ENCODE assay signal across 18 mouse cellular contexts in the genomic region with DNA sequence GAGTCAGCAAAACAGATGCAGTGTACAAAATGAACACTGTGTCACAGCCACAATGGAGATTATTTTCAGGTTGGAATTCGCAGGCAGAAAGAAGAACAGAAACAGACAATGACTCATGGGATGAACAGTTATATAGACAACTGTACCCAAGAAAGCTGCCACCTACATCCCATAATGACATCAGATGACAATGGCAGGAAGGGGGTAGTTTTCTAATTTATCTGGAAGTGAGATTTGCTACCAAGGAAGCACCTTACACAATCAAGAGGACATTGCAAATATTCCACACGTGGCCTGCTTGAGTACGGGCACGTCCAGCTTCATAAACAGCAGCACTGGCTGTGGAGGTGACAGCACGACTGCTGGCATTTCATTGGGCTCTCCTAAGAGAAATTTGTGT. TPM values are rescaled to one million over a fixed set of nuclear protein-coding genes. Genes with fewer than 3 reads are reported as not detected.
DNase-seq lines count a peak whose midpoint lies in the region; ATAC-seq and TF ChIP-seq lines count a peak whose summit lies in the region.
"Had no signal": no experiment of that assay in that cellular context is flagged by ENCODE, and none has a peak within 500 bp of the region (broad histone marks: within the 10 kb centered on the region; RNA-seq: fewer than 3 reads in every experiment).

No protein-coding gene starts in this region.

- H3K9me3 ChIP-seq in CH12.LX (replicated peaks; ENCODE audit: low read length): no peaks in the 10 kb centered on the region
- H3K9me3 ChIP-seq in forebrain, embryonic 13.5 days (replicated peaks): no peaks in the 10 kb centered on the region
- H3K9me3 ChIP-seq: hindbrain, embryonic 15.5 days; limb, embryonic 12.5 days had no signal

- peak; percentile 46 for TF ChIP-seq EP300 in CH12.LX (IDR thresholded peaks at IDR 0.05; ENCODE audit: low read length)

- TF ChIP-seq POLR2A in CH12.LX (IDR thresholded peaks at IDR 0.05; ENCODE audit: low read depth, low read length): no peak
- TF ChIP-seq POLR2A in cortical plate, adult 2 months (IDR thresholded peaks at IDR 0.05; ENCODE audit: extremely low read depth, insufficient read depth, low read length): no peak

- TF ChIP-seq RAD21 in CH12.LX (IDR thresholded peaks at IDR 0.05; ENCODE audit: low read depth, low read length): no peak

- H3K9ac ChIP-seq in CH12.LX (ENCODE audit: insufficient read depth, low read depth): no peak overlapping the region; the same call in 1 of the 2 replicates
- H3K9ac ChIP-seq in forebrain, embryonic 13.5 days: no peak overlapping the region
- H3K9ac ChIP-seq: hindbrain, embryonic 15.5 days; limb, embryonic 12.5 days; lung, embryonic 14.5 days had no signal

- ATAC-seq in megakaryocyte progenitor cell, adult 5-6 weeks (replicated peaks; ENCODE audit: poor library complexity): peak; percentile 51
- no peak for ATAC-seq in forebrain, embryonic 13.5 days
- ATAC-seq: forebrain, embryonic 14.5 days had no signal

- peak overlapping the region; percentile 30; the same call in 1 of the 2 replicates for H3K27ac ChIP-seq in CH12.LX (ENCODE audit: insufficient read depth, low read depth)
- H3K27ac ChIP-seq in cortical plate, adult 2 months (ENCODE audit: insufficient read depth, low read length): 0 out of 2 replicates have a peak overlapping the region, but pooled peaks have one; percentile 33
- H3K27ac ChIP-seq in forebrain, embryonic 13.5 days: no peak overlapping the region
- H3K27ac ChIP-seq: hindbrain, embryonic 15.5 days; limb, embryonic 12.5 days had no signal

- H3K4me1 ChIP-seq in CH12.LX (ENCODE audit: control insufficient read depth in 1 of 2, insufficient read depth in 2 of 2): peaks cover 26 to 92% of the 10 kb centered on the region in 2 experiments
- H3K4me1 ChIP-seq in cortical plate, adult 2 months (ENCODE audit: control insufficient read depth, insufficient read depth, low read length): peaks cover 19% of the 10 kb centered on the region
- peaks cover 12% of the 10 kb centered on the region for H3K4me1 ChIP-seq in forebrain, embryonic 13.5 days

- in situ Hi-C loops in CH12.LX (cut with MboI; ENCODE audit: low pct_ligation_motif_present, low pct_unique_long_range_greater_than_20kb, low sequenced_read_pairs): no loop called here

- intact Hi-C loops in left cerebral cortex, postnatal 14 days (cut with DNase I): no loop called here

- H3K27me3 ChIP-seq in CH12.LX (replicated peaks): no peaks in the 10 kb centered on the region
- no peaks in the 10 kb centered on the region for H3K27me3 ChIP-seq in forebrain, embryonic 13.5 days
- H3K27me3 ChIP-seq: hindbrain, embryonic 15.5 days; limb, embryonic 12.5 days had no signal

- no peak overlapping the region for H3K4me3 ChIP-seq in CH12.LX (replicated peaks in 1 of 3; ENCODE audit: low read depth in 2 of 3, low read length in 2 of 3, poor library complexity in 1 of 3)
- no peak overlapping the region for H3K4me3 ChIP-seq in cortical plate, adult 2 months (ENCODE audit: insufficient read depth, low read length)
- H3K4me3 ChIP-seq in forebrain, embryonic 13.5 days: no peak overlapping the region
- H3K4me3 ChIP-seq: hindbrain, embryonic 15.5 days; limb, embryonic 12.5 days had no signal

- no peak for TF ChIP-seq CTCF in CH12.LX (conservative IDR thresholded peaks at IDR 0.05 in 1 of 2, IDR thresholded peaks at IDR 0.05 in 1 of 2; ENCODE audit: low read depth in 2 of 2, low read length in 2 of 2)
- no peak for TF ChIP-seq CTCF in cortical plate, adult 2 months (IDR thresholded peaks at IDR 0.05; ENCODE audit: extremely low read depth, insufficient read depth, low read length)

- WGBS in forebrain, embryonic 13.5 days: 85% methylated on average over 5 of the region's 5 CpGs

- DNase-seq in left cerebral cortex, adult 11 months (ENCODE audit: low spot score): peak; percentile 42
- DNase-seq in left cerebral cortex, postnatal 14 days (ENCODE audit: low spot score in 2 of 2): no peak
- DNase-seq in CH12.LX (ENCODE audit: extremely low read depth): no peak
- no peak for DNase-seq in heart, adult 11 months
- DNase-seq: adrenal gland, adult 8-10 months; cerebellum, adult 8-10 months; gastrocnemius, postnatal 10 days; heart, postnatal 10 days; kidney, adult 11 months; kidney, postnatal 25 days; lung, embryonic 14.5 days had no signal

- H3K79me2 ChIP-seq in CH12.LX (replicated peaks; ENCODE audit: control insufficient read depth, extremely low read depth, insufficient read depth, poor library complexity, severe bottlenecking): peaks cover 91% of the 10 kb centered on the region

- dilution Hi-C loops in CH12.LX (cut with MboI; ENCODE audit: extremely low pct_ligation_motif_present, extremely low pct_unique_long_range_greater_than_20kb, low sequenced_read_pairs): no loop called here

- peaks cover 0 to 21% of the 10 kb centered on the region in 2 experiments for H3K36me3 ChIP-seq in CH12.LX (replicated peaks in 1 of 2; ENCODE audit: control insufficient read depth in 1 of 2, insufficient read depth in 1 of 2, low read length in 1 of 2)
- H3K36me3 ChIP-seq in forebrain, embryonic 13.5 days (ENCODE audit: poor library complexity, severe bottlenecking): no peaks in the 10 kb centered on the region
- H3K36me3 ChIP-seq: hindbrain, embryonic 15.5 days; limb, embryonic 12.5 days had no signal

- H3K4me2 ChIP-seq in CH12.LX (ENCODE audit: insufficient read depth, low read depth, poor library complexity, severe bottlenecking): peak overlapping the region; percentile 18; the same call in 1 of the 2 replicates
- no peak overlapping the region for H3K4me2 ChIP-seq in forebrain, embryonic 13.5 days
- H3K4me2 ChIP-seq: hindbrain, embryonic 15.5 days; limb, embryonic 12.5 days; lung, embryonic 14.5 days; midbrain, embryonic 11.5 days had no signal

TF ChIP-seq in CH12.LX, 34 proteins besides CTCF, POLR2A, EP300 and RAD21:
- TF ChIP-seq PAX5 (IDR thresholded peaks at IDR 0.05; ENCODE audit: low read length): no peak
- 0 out of 2 replicates have a peak, but pooled peaks have one; percentile 31 for TF ChIP-seq MAX (IDR thresholded peaks at IDR 0.05; ENCODE audit: low read length)
- 0 out of 2 replicates have a peak, but pooled peaks have one; percentile 15 for TF ChIP-seq JUND (conservative IDR thresholded peaks at IDR 0.05; ENCODE audit: low read depth, low read length)
- no peak for TF ChIP-seq TCF12 (IDR thresholded peaks at IDR 0.05; ENCODE audit: low read depth, low read length)
- peak; percentile 45; the same call in 1 of the 2 replicates for TF ChIP-seq IRF4 (IDR thresholded peaks at IDR 0.05; ENCODE audit: low read depth, low read length)
- no peak for TF ChIP-seq ZNF384 (IDR thresholded peaks at IDR 0.05; ENCODE audit: low read depth, low read length)
- 0 out of 2 replicates have a peak, but pooled peaks have one; percentile 32 for TF ChIP-seq ETS1 (conservative IDR thresholded peaks at IDR 0.05; ENCODE audit: low read depth, low read length)
- 0 out of 2 replicates have a peak, but pooled peaks have one; percentile 73 for TF ChIP-seq MAFK (IDR thresholded peaks at IDR 0.05; ENCODE audit: insufficient replicate concordance, low read length)
- no peak for TF ChIP-seq RCOR1 (conservative IDR thresholded peaks at IDR 0.05; ENCODE audit: low read depth, low read length)
- no peak for TF ChIP-seq E2F4 (IDR thresholded peaks at IDR 0.05; ENCODE audit: insufficient replicate concordance, low read depth, low read length)
- no peak for TF ChIP-seq TBP (conservative IDR thresholded peaks at IDR 0.05; ENCODE audit: low read depth, low read length)
- no peak for TF ChIP-seq HCFC1 (IDR thresholded peaks at IDR 0.05; ENCODE audit: low read depth, low read length)
- no peak for TF ChIP-seq UBTF (IDR thresholded peaks at IDR 0.05; ENCODE audit: low read depth, low read length)

RNA-seq across cellular contexts. Expression of a gene that starts 7.9 kb away (rescaled TPM):
- 100 to 1,000 TPM; 160 to 163 TPM for total RNA-seq in left cerebral cortex, postnatal 14 days (2021)
- total RNA-seq in CH12.LX (2012; rRNA removed): 27.4 and 29.1 TPM in 2 replicates
- total RNA-seq in CH12.LX (2014; rRNA removed): 20.0 and 20.1 TPM in 2 replicates
- polyA plus RNA-seq in CH12.LX (2012; ENCODE audit: insufficient read length, low read depth): 110 and 111 TPM in 2 replicates
- polyA plus RNA-seq in cortical plate, adult 2 months (2012; rRNA removed): 100 and 101 TPM in 2 replicates
- total RNA-seq in megakaryocyte progenitor cell, adult 5-6 weeks (2015): 46.0 and 53.8 TPM in 2 replicates
- 21.9 and 26.8 TPM in 2 replicates for total RNA-seq in megakaryocyte progenitor cell, adult 5-6 weeks (2017)
- polyA plus RNA-seq in forebrain, embryonic 13.5 days (2015; fragmentation: Nextera tagmentation; extraction: Ambion mirVana): 22.2 and 22.7 TPM in 2 replicates

RNA-seq across cellular contexts. Expression of a gene that starts 30.0 kb away (rescaled TPM):
- 10 to 100 TPM; 10.2 to 12.7 TPM for total RNA-seq in left cerebral cortex, postnatal 14 days (2021)
- not detected in 2 replicates for total RNA-seq in CH12.LX (2012; rRNA removed)
- not detected in 2 replicates for total RNA-seq in CH12.LX (2014; rRNA removed)
- not detected in 2 replicates for polyA plus RNA-seq in CH12.LX (2012; ENCODE audit: insufficient read length, low read depth)
- 5.3 and 5.6 TPM in 2 replicates for polyA plus RNA-seq in cortical plate, adult 2 months (2012; rRNA removed)
- total RNA-seq in megakaryocyte progenitor cell, adult 5-6 weeks (2015): not detected in 2 replicates
- not detected in 2 replicates for total RNA-seq in megakaryocyte progenitor cell, adult 5-6 weeks (2017)
- 1.6 and 1.9 TPM in 2 replicates for polyA plus RNA-seq in forebrain, embryonic 13.5 days (2015; fragmentation: Nextera tagmentation; extraction: Ambion mirVana)

RNA-seq across cellular contexts. Expression of a gene that starts 57.7 kb away (rescaled TPM):
- total RNA-seq in left cerebral cortex, postnatal 14 days (2021): 1 to 10 TPM; 1.8 TPM
- total RNA-seq in CH12.LX (2012; rRNA removed) (0.71 and 0.89 TPM in 2 replicates), CH12.LX (2014; rRNA removed) (0.46 and 0.72 TPM in 2 replicates)
- 1.3 and 2.2 TPM in 2 replicates for polyA plus RNA-seq in CH12.LX (2012; ENCODE audit: insufficient read length, low read depth)
- polyA plus RNA-seq in cortical plate, adult 2 months (2012; rRNA removed): 1.5 and 2.2 TPM in 2 replicates
- 2.1 and 3.0 TPM in 2 replicates for total RNA-seq in megakaryocyte progenitor cell, adult 5-6 weeks (2015)
- 0.95 and 2.6 TPM in 2 replicates for total RNA-seq in megakaryocyte progenitor cell, adult 5-6 weeks (2017)
- 7.4 and 8.9 TPM in 2 replicates for polyA plus RNA-seq in forebrain, embryonic 13.5 days (2015; fragmentation: Nextera tagmentation; extraction: Ambion mirVana)

Comparison
In these comparisons a context has a peak if more than half of its experiments do, and no peak if none do; other contexts are left out.
1. RNA of a gene that starts 30.0 kb away (total RNA-seq): 10.2 to 12.7 TPM in left cerebral cortex, postnatal 14 days; not detected in CH12.LX and not detected in megakaryocyte progenitor cell, adult 5-6 weeks; every median in the first group is over 10 times any median in the second.